Mouse (Mus musculus): ENCODE measurements around the gene Gm43518. TPM values are rescaled to one million over a fixed set of nuclear protein-coding genes. Genes with fewer than 3 reads are reported as not detected.

The Gm43518 gene
- polyA plus RNA-seq, 1 experiment from 2014 or later = 3.4 TPM

DNA sequence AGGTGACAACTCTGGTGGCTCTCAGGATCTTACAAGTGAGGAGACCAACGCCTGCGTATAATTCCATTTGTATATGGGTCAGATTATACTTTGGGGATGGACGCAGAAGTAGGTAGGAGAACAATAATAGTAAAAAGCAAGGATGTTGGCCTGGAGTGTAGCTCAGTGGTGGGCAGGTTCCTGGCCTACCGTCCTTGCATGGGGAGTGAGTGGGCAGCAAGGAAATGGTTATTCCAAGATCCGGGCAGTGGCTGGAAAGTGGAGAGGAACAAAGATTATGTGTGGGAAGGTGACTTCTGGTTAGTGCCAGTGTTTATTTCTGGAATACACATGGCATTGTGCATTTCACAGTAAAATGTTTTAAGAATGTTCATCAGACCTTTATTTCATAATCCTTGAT lies 8.7 kb downstream of the Gm43518 start:
- WGBS = 91% methylated on average over 5 of the region's 5 CpGs
- Histone ChIP-seq H3K4me3 (no peak overlapping the region), H3K27me3 (replicated peaks) (no peaks in the 10 kb centered on the region), H3K4me2 (replicated peaks) (no peak overlapping the region), H3K27ac (no peak overlapping the region), H3K36me3 (no peaks in the 10 kb centered on the region), H3K4me1 (no peaks in the 10 kb centered on the region), H3K9ac (no peak overlapping the region), H3K9me3 (no peaks in the 10 kb centered on the region)
- no peak for ATAC-seq (ENCODE audit: low FRiP score, low read depth)

DNA sequence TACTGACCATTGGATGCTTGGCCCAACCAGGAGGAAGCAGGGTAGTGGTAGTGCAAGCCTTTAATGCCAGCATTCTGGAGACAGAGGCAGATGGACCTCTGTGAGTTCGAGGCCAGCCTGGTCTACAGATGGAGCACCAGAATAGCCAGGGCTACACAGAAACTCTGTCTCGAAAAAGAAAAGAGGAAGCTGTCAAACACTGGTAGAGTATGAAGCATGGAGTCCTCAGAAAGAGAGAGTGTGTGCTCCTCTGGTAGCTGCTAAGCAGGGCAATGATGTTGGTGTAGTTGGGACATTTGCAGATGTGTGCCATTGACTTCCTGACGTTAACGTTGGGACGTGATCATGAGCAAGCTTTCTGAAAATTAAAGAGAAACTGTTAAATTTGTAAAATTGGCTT lies 11.3 kb downstream of the Gm43518 start:
- no peaks in the 10 kb centered on the region for H3K27me3 ChIP-seq (replicated peaks)
- no peaks in the 10 kb centered on the region for H3K9me3 ChIP-seq
- 91% methylated on average over 5 of the region's 5 CpGs for WGBS
- H3K36me3 ChIP-seq = no peaks in the 10 kb centered on the region
- ATAC-seq (ENCODE audit: low FRiP score, low read depth) = no peak
- H3K9ac ChIP-seq = no peak overlapping the region
- no peaks in the 10 kb centered on the region for H3K4me1 ChIP-seq
- H3K27ac ChIP-seq = no peak overlapping the region
- no peak overlapping the region for H3K4me2 ChIP-seq (replicated peaks)
- no peak overlapping the region for H3K4me3 ChIP-seq

DNA sequence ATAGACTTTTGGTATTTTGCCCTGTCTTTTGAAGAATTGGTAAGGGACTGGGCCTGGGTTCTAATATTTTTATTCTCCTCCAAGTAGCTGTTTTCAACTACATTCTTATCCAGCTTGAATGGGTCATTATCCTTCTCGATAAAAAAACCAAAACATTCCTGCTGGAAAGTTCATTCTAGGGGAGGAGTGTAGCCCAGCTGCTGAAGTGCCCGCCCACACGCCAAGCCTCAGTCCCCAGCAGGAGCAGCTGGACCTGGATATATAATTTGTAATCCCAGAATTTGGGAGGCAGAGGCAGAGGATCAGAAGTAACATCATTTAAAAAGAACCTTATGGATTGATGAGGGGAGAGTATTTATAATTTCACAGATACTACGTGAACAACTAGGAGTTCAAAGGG lies 19.3 kb downstream of the Gm43518 start:
- no peaks in the 10 kb centered on the region for H3K36me3 ChIP-seq
- no peaks in the 10 kb centered on the region for H3K27me3 ChIP-seq (replicated peaks)
- no peaks in the 10 kb centered on the region for H3K9me3 ChIP-seq
- H3K27ac ChIP-seq = no peak overlapping the region
- H3K4me1 ChIP-seq = no peaks in the 10 kb centered on the region
- ATAC-seq (ENCODE audit: low FRiP score, low read depth) = no peak
- H3K9ac ChIP-seq = no peak overlapping the region
- no peak overlapping the region for H3K4me3 ChIP-seq
- 75% methylated on average over 4 of the region's 4 CpGs for WGBS
- H3K4me2 ChIP-seq (replicated peaks) = no peak overlapping the region

DNA sequence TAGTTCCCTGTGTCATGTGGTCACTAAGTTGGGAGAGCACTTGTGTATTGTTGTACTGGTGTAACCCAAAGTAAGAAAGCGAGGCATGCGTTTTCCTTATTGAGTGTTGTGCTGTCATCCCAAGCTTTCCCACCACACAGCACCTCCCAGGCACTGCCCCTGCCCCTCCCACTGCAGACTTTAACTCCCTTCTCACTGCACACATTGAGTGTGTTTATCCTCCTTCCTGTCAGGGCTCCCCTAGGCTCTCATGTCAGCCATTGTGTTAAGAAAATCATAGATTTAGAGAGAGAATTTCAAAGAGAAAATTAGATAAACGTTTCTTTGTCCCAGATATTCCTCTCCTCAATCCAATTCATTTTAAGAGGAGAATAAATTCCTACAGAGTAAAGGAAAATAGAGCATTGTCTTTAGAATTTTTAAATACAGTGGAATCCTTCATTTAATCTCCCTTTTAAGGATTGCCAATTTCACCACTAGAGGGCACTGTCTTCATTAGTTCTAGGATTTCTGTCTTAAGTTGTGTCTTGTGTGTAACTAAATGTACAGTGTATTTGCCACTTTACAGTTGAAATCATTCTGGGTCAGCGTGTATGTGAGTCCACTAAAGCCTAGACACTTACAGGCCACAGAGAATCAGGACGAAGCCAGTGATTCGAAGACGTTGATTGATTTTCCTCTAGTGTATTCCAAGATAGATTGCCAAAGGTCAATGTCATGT lies 20.0 kb downstream of the Gm43518 start:
- 55% methylated on average over 7 of the region's 7 CpGs for WGBS
- no peaks in the 10 kb centered on the region for H3K4me1 ChIP-seq
- no peak for ATAC-seq (ENCODE audit: low FRiP score, low read depth)

DNA sequence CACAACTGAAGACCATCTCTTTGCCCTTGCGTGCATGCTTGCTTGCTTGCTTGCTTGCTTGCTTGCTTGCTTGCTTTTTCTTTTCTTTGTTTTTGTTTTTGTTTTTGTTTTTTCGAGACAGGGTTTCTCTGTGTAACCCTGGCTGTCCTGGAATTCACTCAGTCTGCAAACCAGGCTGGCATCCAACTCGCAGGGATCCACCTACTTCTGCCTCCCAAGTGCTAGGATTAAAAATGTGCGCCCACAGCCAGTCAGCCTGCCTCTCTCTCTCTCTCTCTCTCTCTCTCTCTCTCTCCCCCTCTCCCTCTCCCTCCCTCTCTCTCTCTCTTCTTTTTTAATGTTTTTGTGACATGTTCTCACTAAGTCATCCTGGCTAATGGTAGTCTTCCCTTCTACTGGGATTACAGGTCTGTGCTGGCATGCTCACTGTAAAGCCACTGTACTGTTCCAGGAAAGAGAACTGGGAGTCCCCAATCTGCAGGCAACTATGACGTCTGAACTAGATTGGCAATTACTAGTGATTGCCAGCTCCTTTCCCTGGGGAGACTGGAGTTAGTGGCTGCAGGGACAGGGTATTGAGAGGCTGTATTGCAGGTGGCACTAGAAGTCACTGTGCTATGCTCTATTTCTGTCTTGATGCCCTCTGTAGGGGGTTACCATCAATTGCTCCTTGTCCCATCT lies 25.3 kb downstream of the Gm43518 start:
- no peak overlapping the region for H3K27ac ChIP-seq
- H3K4me1 ChIP-seq = no peaks in the 10 kb centered on the region
- WGBS = 57% methylated on average over 5 of the region's 5 CpGs
- H3K4me2 ChIP-seq (replicated peaks) = no peak overlapping the region
- H3K9ac ChIP-seq = no peak overlapping the region
- no peaks in the 10 kb centered on the region for H3K9me3 ChIP-seq
- H3K36me3 ChIP-seq = no peaks in the 10 kb centered on the region
- no peak overlapping the region for H3K4me3 ChIP-seq
- ATAC-seq (ENCODE audit: low FRiP score, low read depth) = no peak
- H3K27me3 ChIP-seq (replicated peaks) = no peaks in the 10 kb centered on the region

More for the DNA sequence above, 20.0 kb downstream of the Gm43518 start:
- Histone ChIP-seq H3K9me3 (no peaks in the 10 kb centered on the region), H3K4me2 (replicated peaks) (no peak overlapping the region), H3K4me3 (no peak overlapping the region), H3K27me3 (replicated peaks) (no peaks in the 10 kb centered on the region), H3K9ac (no peak overlapping the region), H3K36me3 (no peaks in the 10 kb centered on the region), H3K27ac (no peak overlapping the region)

DNA sequence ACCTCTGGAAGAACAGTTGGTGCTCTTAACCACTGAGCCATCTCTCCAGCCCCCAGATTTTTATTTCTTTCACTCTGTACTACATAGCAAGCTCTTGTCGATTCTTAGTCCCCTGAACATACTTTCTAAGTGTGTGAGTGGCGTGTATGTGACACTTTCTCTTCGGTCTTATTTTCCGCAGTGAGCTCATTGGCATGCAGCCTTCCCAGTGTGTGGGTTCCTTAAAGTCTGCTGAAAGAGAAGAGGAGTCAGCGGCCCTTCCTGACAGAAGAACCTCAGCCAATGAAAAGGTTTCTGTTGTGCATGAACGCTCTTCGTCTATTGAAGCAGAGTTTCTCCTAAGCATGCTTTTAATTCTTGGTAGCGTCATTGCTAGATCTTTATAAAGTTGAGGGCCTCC lies 30.0 kb downstream of the Gm43518 start:
- H3K9ac ChIP-seq = no peak overlapping the region
- no peaks in the 10 kb centered on the region for H3K27me3 ChIP-seq (replicated peaks)
- WGBS = 90% methylated on average over 8 of the region's 8 CpGs
- H3K4me1 ChIP-seq = no peaks in the 10 kb centered on the region
- no peak overlapping the region for H3K4me2 ChIP-seq (replicated peaks)
- H3K9me3 ChIP-seq = no peaks in the 10 kb centered on the region
- H3K27ac ChIP-seq = no peak overlapping the region
- no peak overlapping the region for H3K4me3 ChIP-seq
- no peaks in the 10 kb centered on the region for H3K36me3 ChIP-seq
- ATAC-seq (ENCODE audit: low FRiP score, low read depth) = no peak

DNA sequence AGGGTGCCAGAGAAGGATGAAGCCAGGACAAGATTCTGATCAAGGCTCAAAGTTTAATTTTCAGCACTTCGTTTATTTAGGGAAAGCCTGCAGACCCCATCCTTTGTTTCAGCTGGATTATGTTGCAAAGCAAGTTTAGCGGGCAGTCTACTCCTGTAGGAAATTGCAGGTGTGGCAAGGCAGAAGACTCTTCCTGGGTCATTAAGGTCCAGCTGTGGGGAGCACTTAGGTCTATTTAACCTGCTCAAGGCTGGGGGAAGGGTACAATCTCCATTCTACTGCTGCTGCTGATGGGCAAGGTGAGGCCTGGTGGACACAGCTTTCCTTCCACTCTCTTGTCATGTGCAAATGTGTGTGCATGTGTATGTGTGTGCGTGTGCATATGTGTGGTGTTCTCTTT lies 31.8 kb downstream of the Gm43518 start:
- Histone ChIP-seq H3K9me3 (no peaks in the 10 kb centered on the region), H3K27me3 (replicated peaks) (no peaks in the 10 kb centered on the region), H3K36me3 (no peaks in the 10 kb centered on the region), H3K4me2 (replicated peaks) (no peak overlapping the region), H3K27ac (no peak overlapping the region), H3K4me3 (no peak overlapping the region), H3K4me1 (no peaks in the 10 kb centered on the region), H3K9ac (no peak overlapping the region)
- WGBS = 68% methylated on average over 3 of the region's 3 CpGs
- no peak for ATAC-seq (ENCODE audit: low FRiP score, low read depth)

DNA sequence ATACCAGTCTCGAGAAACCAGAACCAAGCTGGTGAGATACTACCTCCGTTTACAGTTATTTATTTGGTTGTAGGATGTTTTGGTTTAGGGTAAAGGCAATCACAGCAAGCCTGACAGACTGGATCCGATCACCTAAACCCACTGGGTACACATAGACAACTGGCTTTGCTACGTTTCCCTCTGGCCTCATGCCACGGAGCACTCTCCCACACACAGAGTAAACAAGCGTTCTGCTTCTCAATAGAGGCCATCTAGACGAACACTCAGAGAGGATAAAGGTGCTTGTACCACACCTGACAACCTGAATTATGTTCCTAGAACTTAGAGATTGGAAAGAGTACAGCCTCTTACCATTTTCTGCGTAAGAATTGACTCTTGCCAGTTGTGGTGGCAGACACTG lies 32.9 kb downstream of the Gm43518 start:
- H3K36me3 ChIP-seq = no peaks in the 10 kb centered on the region
- H3K4me2 ChIP-seq (replicated peaks) = no peak overlapping the region
- 80% methylated on average over 8 of the region's 8 CpGs for WGBS
- no peak overlapping the region for H3K27ac ChIP-seq
- no peak overlapping the region for H3K9ac ChIP-seq
- no peaks in the 10 kb centered on the region for H3K27me3 ChIP-seq (replicated peaks)
- no peak overlapping the region for H3K4me3 ChIP-seq
- no peak for ATAC-seq (ENCODE audit: low FRiP score, low read depth)
- no peaks in the 10 kb centered on the region for H3K4me1 ChIP-seq
- H3K9me3 ChIP-seq = no peaks in the 10 kb centered on the region

DNA sequence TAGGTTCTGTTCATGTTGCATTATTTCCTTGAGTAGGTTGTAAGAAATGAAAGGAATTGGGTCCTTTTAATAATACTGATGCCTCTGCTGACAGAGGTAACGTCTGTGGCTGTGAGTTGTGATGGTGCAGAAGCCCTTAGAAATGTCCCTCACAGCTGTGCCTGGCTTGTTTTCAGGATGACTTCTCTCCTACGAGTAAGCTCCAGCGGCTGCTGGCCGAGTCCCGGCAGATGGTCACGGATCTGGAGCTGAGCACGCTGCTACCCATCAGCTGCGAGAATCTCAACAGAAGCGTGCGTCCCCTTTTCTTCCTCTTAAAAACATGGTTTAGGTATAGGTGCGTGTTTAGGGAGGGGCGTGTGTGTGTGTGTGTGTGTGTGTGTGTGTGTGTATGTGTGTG lies 33.8 kb downstream of the Gm43518 start:
- H3K9me3 ChIP-seq = no peaks in the 10 kb centered on the region
- ATAC-seq (ENCODE audit: low FRiP score, low read depth) = no peak
- H3K4me3 ChIP-seq = no peak overlapping the region
- H3K9ac ChIP-seq = no peak overlapping the region
- 86% methylated on average over 12 of the region's 12 CpGs for WGBS
- H3K36me3 ChIP-seq = no peaks in the 10 kb centered on the region
- no peak overlapping the region for H3K27ac ChIP-seq
- no peaks in the 10 kb centered on the region for H3K27me3 ChIP-seq (replicated peaks)
- no peak overlapping the region for H3K4me2 ChIP-seq (replicated peaks)
- H3K4me1 ChIP-seq = no peaks in the 10 kb centered on the region

DNA sequence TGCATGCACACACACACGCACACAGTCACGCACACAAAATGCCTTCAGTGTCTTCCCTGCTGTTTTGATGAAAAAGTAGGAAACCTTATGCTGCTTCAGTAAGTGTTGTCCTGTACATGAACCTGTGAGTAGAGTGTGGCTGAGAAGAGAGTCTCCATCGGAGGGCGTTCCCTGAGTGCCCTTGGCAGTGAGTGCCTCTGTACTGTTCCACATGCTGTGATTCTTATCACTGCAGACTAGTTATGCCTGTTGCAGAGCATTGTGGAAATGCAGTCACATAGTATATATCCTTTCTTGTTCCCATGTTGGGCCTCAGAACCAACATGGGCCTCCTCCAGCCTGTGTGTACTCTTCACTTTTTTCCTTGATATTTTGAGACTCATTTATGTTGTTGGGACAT lies 37.0 kb downstream of the Gm43518 start:
- 94% methylated on average over 4 of the region's 4 CpGs for WGBS
- ATAC-seq (ENCODE audit: low FRiP score, low read depth) = no peak

DNA sequence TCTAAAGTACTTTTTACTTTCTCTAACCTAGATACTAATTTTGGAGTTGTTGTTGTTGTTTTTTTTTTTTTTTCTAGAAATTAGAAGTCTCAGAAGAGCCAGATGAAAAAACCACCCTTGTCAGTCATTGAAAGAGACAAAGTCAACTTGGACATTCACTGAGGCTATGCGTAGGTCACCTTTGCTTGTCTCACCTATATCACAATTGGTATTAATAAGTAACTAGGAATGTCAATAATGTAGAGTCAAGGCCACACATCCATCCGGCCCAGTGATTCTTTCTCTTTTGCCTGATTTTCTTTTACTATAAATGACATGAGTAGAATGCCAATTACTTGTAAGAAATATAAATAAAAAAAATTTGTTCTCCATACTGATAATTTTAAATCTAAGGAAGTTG lies 39.5 kb downstream of the Gm43518 start:
- no peaks in the 10 kb centered on the region for H3K36me3 ChIP-seq
- no peak overlapping the region for H3K4me2 ChIP-seq (replicated peaks)
- no peak overlapping the region for H3K9ac ChIP-seq
- H3K27me3 ChIP-seq (replicated peaks) = no peaks in the 10 kb centered on the region
- H3K27ac ChIP-seq = no peak overlapping the region
- no peak for ATAC-seq (ENCODE audit: low FRiP score, low read depth)
- H3K9me3 ChIP-seq = no peaks in the 10 kb centered on the region
- no peak overlapping the region for H3K4me3 ChIP-seq
- H3K4me1 ChIP-seq = no peaks in the 10 kb centered on the region
- WGBS = 96% methylated on average over 2 of the region's 2 CpGs

More for the DNA sequence above, 37.0 kb downstream of the Gm43518 start:
- Histone ChIP-seq H3K4me2 (replicated peaks) (no peak overlapping the region), H3K4me3 (no peak overlapping the region), H3K27ac (no peak overlapping the region), H3K27me3 (replicated peaks) (no peaks in the 10 kb centered on the region), H3K36me3 (no peaks in the 10 kb centered on the region), H3K9ac (no peak overlapping the region), H3K4me1 (no peaks in the 10 kb centered on the region), H3K9me3 (no peaks in the 10 kb centered on the region)

DNA sequence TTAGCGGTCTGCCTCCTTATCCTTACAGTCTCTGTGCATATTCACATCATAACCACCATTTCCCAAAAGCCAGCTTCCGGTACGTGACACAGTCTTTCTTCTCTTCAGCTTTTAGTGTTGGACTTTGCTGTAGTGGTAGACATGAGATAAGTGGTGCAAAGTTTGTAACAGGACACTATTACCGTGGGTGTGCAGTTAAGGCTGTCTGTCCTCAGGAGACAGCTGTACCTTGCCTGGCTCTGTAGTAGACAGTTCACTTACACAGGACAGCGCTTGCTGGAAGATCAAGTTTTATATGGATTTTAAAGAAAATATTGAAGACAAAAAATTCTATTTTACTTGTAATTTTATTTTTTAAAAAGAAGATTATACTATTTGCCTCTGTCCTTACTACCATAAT lies 41.2 kb downstream of the Gm43518 start:
- 87% methylated on average over 5 of the region's 5 CpGs for WGBS
- H3K4me2 ChIP-seq (replicated peaks) = no peak overlapping the region
- no peaks in the 10 kb centered on the region for H3K36me3 ChIP-seq
- H3K4me3 ChIP-seq = no peak overlapping the region
- no peaks in the 10 kb centered on the region for H3K9me3 ChIP-seq
- H3K9ac ChIP-seq = no peak overlapping the region
- no peak overlapping the region for H3K27ac ChIP-seq
- H3K4me1 ChIP-seq = peaks cover 4% of the 10 kb centered on the region; the same call in 1 of the 2 replicates
- H3K27me3 ChIP-seq (replicated peaks) = peaks cover 6% of the 10 kb centered on the region
- ATAC-seq (ENCODE audit: low FRiP score, low read depth) = no peak

DNA sequence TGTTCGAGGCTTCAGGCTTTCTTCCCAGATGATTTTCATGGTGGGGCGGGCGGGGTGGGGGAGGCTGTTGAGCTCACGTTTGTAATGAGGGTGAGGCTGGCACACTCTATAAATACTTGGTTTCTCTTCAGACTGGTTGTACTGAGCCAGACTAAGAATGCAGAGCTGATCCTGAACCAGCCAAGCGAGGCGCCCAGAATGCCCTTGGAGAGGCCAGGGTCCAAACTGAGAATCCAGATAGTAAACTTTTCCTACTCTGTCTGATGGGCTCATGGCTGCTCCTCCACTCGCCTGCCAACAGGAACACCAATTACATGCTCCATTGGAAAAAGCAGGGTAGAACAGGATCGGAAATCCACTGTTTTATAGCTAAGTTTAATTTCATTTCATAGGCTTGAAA lies 42.0 kb downstream of the Gm43518 start:
- WGBS = 66% methylated on average over 8 of the region's 8 CpGs
- H3K27me3 ChIP-seq (replicated peaks) = peaks cover 7% of the 10 kb centered on the region
- no peaks in the 10 kb centered on the region for H3K36me3 ChIP-seq
- H3K4me1 ChIP-seq = peaks cover 7% of the 10 kb centered on the region; the same call in 1 of the 2 replicates
- H3K27ac ChIP-seq = no peak overlapping the region
- no peak overlapping the region for H3K9ac ChIP-seq
- no peak overlapping the region for H3K4me2 ChIP-seq (replicated peaks)
- no peaks in the 10 kb centered on the region for H3K9me3 ChIP-seq
- no peak for ATAC-seq (ENCODE audit: low FRiP score, low read depth)
- H3K4me3 ChIP-seq = no peak overlapping the region

Measured in neural tube, embryonic 12.5 days (tissue).